Mouse (Mus musculus) heart, embryonic 13.5 days (tissue): ENCODE data around the gene Tagln2. TPM values are rescaled to one million over a fixed set of nuclear protein-coding genes. Genes with fewer than 3 reads are reported as not detected.

ENCODE experiments used
- ATAC-seq: fragments of 200-750 bp; cut with Nextera tagmentation; 2 replicates; pipeline ENCODE4 v1.8.0; 2017; ENCODE audit warnings: moderate TSS enrichment; ENCODE audit not compliant: insufficient number of reproducible peaks, low FRiP score, low TSS enrichment; ENCODE audit errors: extremely low read depth
- H3K27ac ChIP-seq: fragments of 300-500 bp; sonication (generic); replicated peaks from 2 replicates; pipeline ENCODE4 v1.5.1; 2015; ENCODE audit warnings: moderate library complexity, mild to moderate bottlenecking, inconsistent platforms
- H3K27me3 ChIP-seq: fragments of 300-500 bp; sonication (generic); replicated peaks from 2 replicates; pipeline ENCODE4 v1.6.1; 2015; ENCODE audit warnings: mild to moderate bottlenecking, inconsistent platforms
- H3K36me3 ChIP-seq: fragments of 300-500 bp; sonication (generic); 2 replicates; pipeline ENCODE4 v1.6.1; 2015; ENCODE audit warnings: mild to moderate bottlenecking, inconsistent platforms
- H3K4me1 ChIP-seq: fragments of 300-500 bp; sonication (generic); 2 replicates; pipeline ENCODE4 v1.6.1; 2015; ENCODE audit warnings: inconsistent platforms
- H3K4me2 ChIP-seq: fragments of 300-500 bp; sonication (generic); 2 replicates; pipeline ENCODE4 v1.6.1; 2015; ENCODE audit warnings: inconsistent platforms, mild to moderate bottlenecking, moderate library complexity
- H3K4me3 ChIP-seq: fragments of 300-500 bp; sonication (generic); 2 replicates; pipeline ENCODE4 v1.5.1; 2015; ENCODE audit warnings: moderate library complexity, mild to moderate bottlenecking, inconsistent platforms
- H3K9ac ChIP-seq: fragments of 300-500 bp; sonication (generic); 2 replicates; pipeline ENCODE4 v1.6.1; 2015; ENCODE audit warnings: inconsistent platforms, mild to moderate bottlenecking, moderate library complexity
- H3K9me3 ChIP-seq: fragments of 300-500 bp; sonication (generic); 2 replicates; pipeline ENCODE4 v1.6.1; 2016; ENCODE audit warnings: inconsistent platforms
- WGBS: fragments of 180-500 bp; shearing (Covaris S2); methylation state at CpG from one replicate; pipeline ENCODE4 v1.1.7; 2015; ENCODE audit warnings: mixed read lengths; 5-methylcytosine and 5-hydroxymethylcytosine counted together
- polyA plus RNA-seq: library from polyadenylated mRNA; unstranded; fragments of >200 nt; fragmentation: Nextera tagmentation; extraction: Ambion mirVana; gene quantifications from 2 replicates; pipeline ENCODE4 v1.2.1, GENCODE M21; 2015

Tagln2 gene
- polyA plus RNA-seq, 1 experiment from 2014 or later: 312 TPM

GRCm38 (mm10) chr1:172490261-172490661 lies 9.6 kb upstream of the Tagln2 start:
- H3K4me3 ChIP-seq: peak overlapping the region; percentile 48
- H3K4me1 ChIP-seq: peaks cover 20% of the 10 kb centered on the region
- ATAC-seq: no peak
- 7% methylated on average over 10 of the region's 10 CpGs for WGBS
- H3K27me3 ChIP-seq: peaks cover 16% of the 10 kb centered on the region; the same call in 1 of the 2 replicates
- no peak overlapping the region for H3K27ac ChIP-seq
- H3K4me2 ChIP-seq: peak overlapping the region; percentile 74
- no peaks in the 10 kb centered on the region for H3K36me3 ChIP-seq
- H3K9ac ChIP-seq: peak overlapping the region; percentile 72
- no peaks in the 10 kb centered on the region for H3K9me3 ChIP-seq

- H3K9ac ChIP-seq: no peak overlapping the region
- no peak overlapping the region for H3K27ac ChIP-seq
- no peak for ATAC-seq
- no peaks in the 10 kb centered on the region for H3K9me3 ChIP-seq
- peaks cover 13% of the 10 kb centered on the region for H3K4me1 ChIP-seq
- H3K27me3 ChIP-seq: peaks cover 19% of the 10 kb centered on the region; the same call in 1 of the 2 replicates
- H3K4me2 ChIP-seq: no peak overlapping the region
- H3K36me3 ChIP-seq: no peaks in the 10 kb centered on the region
- 80% methylated on average over 8 of the region's 8 CpGs for WGBS
- H3K4me3 ChIP-seq: no peak overlapping the region
Observed at GRCm38 (mm10) chr1:172492047-172492446, 7.8 kb upstream of the Tagln2 start.

GRCm38 (mm10) chr1:172493516-172493915 lies 6.3 kb upstream of the Tagln2 start:
- H3K4me1 ChIP-seq: peaks cover 18% of the 10 kb centered on the region
- no peaks in the 10 kb centered on the region for H3K36me3 ChIP-seq
- H3K27ac ChIP-seq: no peak overlapping the region
- H3K9me3 ChIP-seq: no peaks in the 10 kb centered on the region
- H3K4me2 ChIP-seq: no peak overlapping the region
- ATAC-seq: no peak
- WGBS: 44% methylated on average over 6 of the region's 6 CpGs
- H3K27me3 ChIP-seq: peaks cover 18% of the 10 kb centered on the region; the same call in 1 of the 2 replicates
- H3K9ac ChIP-seq: no peak overlapping the region
- H3K4me3 ChIP-seq: no peak overlapping the region

GRCm38 (mm10) chr1:172496030-172496429 lies 3.8 kb upstream of the Tagln2 start:
- H3K27me3 ChIP-seq: peaks cover 12% of the 10 kb centered on the region; the same call in 1 of the 2 replicates
- 76% methylated on average over 17 of the region's 17 CpGs for WGBS
- ATAC-seq: no peak

DNA sequence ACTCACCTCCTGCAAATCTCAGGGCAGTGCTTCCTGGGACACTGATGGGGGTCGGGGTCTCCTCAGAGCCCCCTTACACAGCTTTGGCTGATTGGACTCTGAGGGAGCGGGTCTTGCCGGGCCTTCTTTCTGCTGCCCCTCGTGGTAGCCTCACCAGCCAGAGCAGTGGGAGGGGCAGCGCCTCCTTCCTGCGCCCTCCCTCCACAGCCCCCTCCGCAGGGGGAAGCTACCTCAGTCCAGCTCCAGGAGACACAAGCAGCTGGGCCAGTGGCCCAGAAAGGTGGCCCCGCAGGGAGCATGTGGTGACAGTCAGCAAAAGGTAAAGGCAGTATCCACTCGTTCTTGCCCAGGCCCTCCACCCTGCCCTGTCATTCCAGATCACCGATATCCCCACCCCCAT lies 2.4 kb upstream of the Tagln2 start:
- peak overlapping the region; percentile 10; the same call in 1 of the 2 replicates for H3K9ac ChIP-seq
- WGBS: 68% methylated on average over 10 of the region's 10 CpGs
- peaks cover 12% of the 10 kb centered on the region; the same call in 1 of the 2 replicates for H3K27me3 ChIP-seq

More at GRCm38 (mm10) chr1:172496030-172496429, 3.8 kb upstream of the Tagln2 start:
- no peaks in the 10 kb centered on the region for H3K9me3 ChIP-seq
- no peak overlapping the region for H3K27ac ChIP-seq
- no peaks in the 10 kb centered on the region for H3K36me3 ChIP-seq
- H3K4me1 ChIP-seq: peaks cover 15% of the 10 kb centered on the region
- H3K9ac ChIP-seq: no peak overlapping the region
- no peak overlapping the region for H3K4me3 ChIP-seq
- H3K4me2 ChIP-seq: no peak overlapping the region

DNA sequence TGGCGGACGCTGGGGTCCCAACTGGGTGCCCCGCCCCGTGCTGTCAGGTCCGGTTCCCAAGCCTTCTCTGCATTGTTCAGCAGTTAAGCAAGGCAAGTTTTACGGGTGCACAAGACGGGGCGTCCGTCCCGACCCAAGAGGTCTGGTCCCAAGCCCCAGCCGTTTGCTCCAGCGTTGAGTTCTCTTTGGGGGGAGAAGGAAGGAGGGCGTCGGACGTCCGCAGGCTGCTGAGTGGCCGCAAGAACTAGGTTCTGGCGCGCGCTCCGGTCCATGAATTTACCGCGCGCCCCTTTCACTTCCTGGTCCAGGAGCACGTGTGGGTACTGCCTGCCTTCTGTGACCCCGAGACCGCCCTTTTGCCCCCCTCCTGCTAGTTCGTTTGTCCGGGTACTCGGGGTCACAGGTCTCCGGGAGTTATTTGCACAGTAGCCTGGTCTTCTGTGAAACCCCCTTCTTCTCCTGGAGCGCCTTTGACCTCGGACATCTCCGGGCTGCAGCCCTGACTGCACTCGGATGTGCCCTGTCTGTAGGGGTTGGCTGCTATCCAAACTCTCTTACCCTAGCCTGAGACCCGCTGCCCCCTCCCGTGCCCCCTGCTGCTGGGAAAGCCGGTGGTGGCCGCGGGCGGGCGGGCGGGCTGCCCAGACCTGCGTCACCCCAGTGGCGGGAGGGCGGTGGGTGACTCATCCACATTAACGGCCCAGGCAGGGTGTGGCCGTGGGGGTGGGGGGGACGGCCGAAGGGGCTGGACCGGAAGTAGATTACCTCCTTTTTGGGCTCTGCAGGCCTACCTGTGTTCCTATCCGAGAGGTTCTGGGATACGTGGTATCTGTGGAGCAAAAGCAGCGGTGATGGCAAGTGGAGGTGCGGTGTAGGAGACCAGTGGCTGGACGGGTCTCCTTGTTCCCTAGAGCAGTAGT lies 864 bp downstream of the Tagln2 start:
- Histone ChIP-seq H3K9ac (peak overlapping the region; percentile 92), H3K4me2 (peak overlapping the region; percentile 80), H3K27ac (peak overlapping the region; percentile 95), H3K9me3 (no peaks in the 10 kb centered on the region), H3K4me3 (peak overlapping the region; percentile 88), H3K27me3 (peaks cover 5% of the 10 kb centered on the region; the same call in 1 of the 2 replicates), H3K36me3 (peaks cover 11% of the 10 kb centered on the region), H3K4me1 (peaks cover 59% of the 10 kb centered on the region)
- under 1% methylated on average over 56 of the region's 56 CpGs for WGBS
- ATAC-seq: peak; percentile 33; the same call in 1 of the 2 replicates

More for the DNA sequence above, 2.4 kb upstream of the Tagln2 start:
- Histone ChIP-seq H3K36me3 (no peaks in the 10 kb centered on the region), H3K27ac (no peak overlapping the region), H3K4me3 (no peak overlapping the region), H3K4me1 (peaks cover 28% of the 10 kb centered on the region), H3K4me2 (no peak overlapping the region), H3K9me3 (no peaks in the 10 kb centered on the region)
- ATAC-seq: no peak

GRCm38 (mm10) chr1:172501371-172502144 lies 1.7 kb downstream of the Tagln2 start:
- ATAC-seq: peak; percentile 8; the same call in 1 of the 2 replicates
- Histone ChIP-seq H3K36me3 (peaks cover 20% of the 10 kb centered on the region), H3K27ac (peak overlapping the region; percentile 95), H3K9ac (peak overlapping the region; percentile 92), H3K4me2 (peak overlapping the region; percentile 80), H3K4me1 (peaks cover 65% of the 10 kb centered on the region), H3K9me3 (no peaks in the 10 kb centered on the region), H3K27me3 (peaks cover 5% of the 10 kb centered on the region; the same call in 1 of the 2 replicates), H3K4me3 (peak overlapping the region; percentile 88)
- 24% methylated on average over 13 of the region's 13 CpGs for WGBS

GRCm38 (mm10) chr1:172502145-172503110 lies 2.6 kb downstream of the Tagln2 start:
- Histone ChIP-seq H3K27ac (peak overlapping the region; percentile 95), H3K27me3 (no peaks in the 10 kb centered on the region), H3K36me3 (peaks cover 28% of the 10 kb centered on the region), H3K9me3 (no peaks in the 10 kb centered on the region), H3K9ac (peak overlapping the region; percentile 92), H3K4me2 (peak overlapping the region; percentile 80), H3K4me3 (peak overlapping the region; percentile 88), H3K4me1 (peaks cover 72% of the 10 kb centered on the region)
- ATAC-seq: no peak
- WGBS: 25% methylated on average over 13 of the region's 13 CpGs

- WGBS: 24% methylated on average over 14 of the region's 14 CpGs
- peak overlapping the region; percentile 88 for H3K4me3 ChIP-seq
- peaks cover 77% of the 10 kb centered on the region for H3K4me1 ChIP-seq
Observed at GRCm38 (mm10) chr1:172503111-172503997, 3.5 kb downstream of the Tagln2 start.

More at GRCm38 (mm10) chr1:172503111-172503997, 3.5 kb downstream of the Tagln2 start:
- Histone ChIP-seq H3K9me3 (no peaks in the 10 kb centered on the region), H3K9ac (peak overlapping the region; percentile 92), H3K27ac (peak overlapping the region; percentile 95), H3K4me2 (peak overlapping the region; percentile 80), H3K27me3 (no peaks in the 10 kb centered on the region), H3K36me3 (peaks cover 38% of the 10 kb centered on the region)
- no peak for ATAC-seq
